Mouse (Mus musculus): ENCODE data around the gene Fgf14.

DNA sequence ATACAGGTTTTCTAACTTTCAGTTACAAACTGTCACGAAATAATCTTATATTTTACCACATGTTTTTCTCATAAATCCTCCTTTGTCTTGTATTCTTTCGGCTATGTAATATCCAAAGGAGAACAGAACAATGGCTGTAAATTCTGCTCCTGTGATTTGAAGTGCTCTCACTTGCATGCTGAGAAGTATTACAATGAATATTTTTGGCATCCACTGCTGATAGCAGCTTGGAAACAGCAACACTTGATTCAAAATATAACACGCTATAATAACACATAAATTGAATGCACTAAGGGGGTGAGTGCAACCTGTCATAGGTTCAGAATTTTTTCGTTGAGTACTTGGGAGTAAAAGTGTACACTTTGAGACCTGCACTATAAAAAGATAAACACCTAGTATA, 115.4 kb downstream of the Fgf14 start:
- TF ChIP-seq MEF2A (IDR thresholded peaks at IDR 0.05; ENCODE audit: extremely low read depth, insufficient replicate concordance, low read depth, low read length, poor library complexity, severe bottlenecking) = no peak
- TF ChIP-seq TCF12 (IDR thresholded peaks at IDR 0.05; ENCODE audit: low read depth, low read length) = no peak
- no peak for TF ChIP-seq E2F4 (IDR thresholded peaks at IDR 0.05; ENCODE audit: borderline replicate concordance, low read depth, low read length)
- TF ChIP-seq ELF1 (IDR thresholded peaks at IDR 0.05; ENCODE audit: low read depth, low read length) = no peak
- no peak for TF ChIP-seq RAD21 (IDR thresholded peaks at IDR 0.05; ENCODE audit: low read depth, low read length)
- TF ChIP-seq USF1 (IDR thresholded peaks at IDR 0.05; ENCODE audit: low read depth, low read length) = no peak

Data from MEL (cell line).